ENCODE assay signal across 7 mouse cellular contexts in genomic region chr2:18391861-18392260, GRCm38 (mm10). TPM values are rescaled to one million over a fixed set of nuclear protein-coding genes. Genes with fewer than 3 reads are reported as not detected.
DNase-seq lines count a peak whose midpoint lies in the region; ATAC-seq lines count a peak whose summit lies in the region.

No protein-coding gene starts in this region.

- intact Hi-C loops in left cerebral cortex, postnatal 4 days (cut with DNase I) = loop anchor here (10.0 kb wide), 2 partner anchors 193 to 953 kb away; no protein-coding TSS in a partner anchor

- H3K36me3 ChIP-seq in hindbrain, embryonic 12.5 days = no peaks in the 10 kb centered on the region

- H3K4me2 ChIP-seq in hindbrain, embryonic 12.5 days (replicated peaks) = peak overlapping the region; percentile 78

- peak overlapping the region; percentile 89 for H3K4me3 ChIP-seq in hindbrain, embryonic 12.5 days

- peak; percentile 8; the same call in 1 of the 2 replicates for ATAC-seq in common myeloid progenitor, adult 5-6 weeks (replicated peaks; ENCODE audit: low read depth, poor library complexity, severe bottlenecking)
- no peak for ATAC-seq in hindbrain, embryonic 12.5 days (ENCODE audit: low FRiP score)
- peak; percentile 17 for ATAC-seq in megakaryocyte, adult 5-6 weeks (ENCODE audit: poor library complexity, severe bottlenecking)

- H3K9me3 ChIP-seq in hindbrain, embryonic 12.5 days (replicated peaks) = no peaks in the 10 kb centered on the region

- H3K27ac ChIP-seq in hindbrain, embryonic 12.5 days = peak overlapping the region; percentile 99

- H3K27me3 ChIP-seq in hindbrain, embryonic 12.5 days = no peaks in the 10 kb centered on the region

- peaks cover 8% of the 10 kb centered on the region; the same call in 1 of the 2 replicates for H3K4me1 ChIP-seq in hindbrain, embryonic 12.5 days

- DNase-seq in left cerebral cortex, adult 18-20 months (ENCODE audit: low spot score in 2 of 2) = peak; percentile 35 to 50
- DNase-seq in left cerebral cortex, postnatal 4 days = no peak
- no peak for DNase-seq in urinary bladder, postnatal 25 days (ENCODE audit: low spot score)
- no peak for DNase-seq in cerebellum, postnatal 36 days

- H3K9ac ChIP-seq in hindbrain, embryonic 12.5 days = peak overlapping the region; percentile 84

- WGBS in hindbrain, embryonic 12.5 days = under 1% methylated on average over 11 of the region's 11 CpGs

RNA-seq across cellular contexts. Expression of gene Dnajc1, which starts 0.8 kb away (rescaled TPM):
- total RNA-seq in left cerebral cortex, adult 18-20 months (2021) = 10 to 100 TPM; 23.2 to 25.8 TPM
- total RNA-seq in left cerebral cortex, postnatal 4 days (2021) = 10 to 100 TPM; 15.3 to 19.9 TPM
- 67.4 and 67.8 TPM in 2 replicates for total RNA-seq in common myeloid progenitor, adult 5-6 weeks (2017)
- 35.5 and 35.7 TPM in 2 replicates for polyA plus RNA-seq in hindbrain, embryonic 12.5 days (2016; fragmentation: Nextera tagmentation; extraction: Ambion mirVana)
- 9.6 and 10.6 TPM in 2 replicates for total RNA-seq in megakaryocyte, adult 5-6 weeks (2015)
- total RNA-seq in megakaryocyte, adult 5-6 weeks (2017) = 23.3 and 28.9 TPM in 2 replicates

Comparison
In these comparisons a context has a peak if more than half of its experiments do, and no peak if none do; other contexts are left out.
1. DNase-seq: peak in left cerebral cortex, adult 18-20 months (2 of 2); none in left cerebral cortex, postnatal 4 days (single experiment), urinary bladder, postnatal 25 days (single experiment) and cerebellum, postnatal 36 days (0 of 2).